Mouse (Mus musculus) thymus, postnatal 10 days (tissue): ENCODE measurements at regions not wholly inside any gene's neighbourhood (a gene's known extent, or its start where the extent isn't known, plus 50 kb on each side); places are given as distances from the start of the nearest gene placed in this dataset.
A peak's percentile ranks its signal among the peaks of the same experiment; 100 is the strongest.

Source experiments
- DNase-seq, 2 experiments: peaks; one replicate each; pipeline ENCODE4 v3.0.0; 2021; ENCODE audit warnings: low spot score in 2 of 2

- no peak for DNase-seq
These were observed 94.8 kb upstream of the Rap1b start for GRCm38 (mm10) chr10:117940441-117941265.

- no peak for DNase-seq
These were observed 95.4 kb upstream of the Rap1b start for GRCm38 (mm10) chr10:117941266-117941651.

GRCm38 (mm10) chr10:117943702-117944307 is 98.0 kb upstream of the Rap1b start:
- DNase-seq: no peak

- DNase-seq: no peak
These were observed 101.4 kb upstream of the Rap1b start for GRCm38 (mm10) chr10:117947191-117947590.

- DNase-seq: peak in 1 of 2 experiments; percentile 29
These were observed 102.1 kb upstream of the Rap1b start for GRCm38 (mm10) chr10:117947911-117948310.

- DNase-seq: peak; percentile 41 to 58
These were observed 106.5 kb upstream of the Rap1b start for GRCm38 (mm10) chr10:117952116-117953025.

- peak; percentile 35 to 41 for DNase-seq
These were observed 107.3 kb upstream of the Rap1b start for GRCm38 (mm10) chr10:117953026-117953711.

- no peak for DNase-seq
These were observed 110.5 kb upstream of the Rap1b start for GRCm38 (mm10) chr10:117956174-117956950.

GRCm38 (mm10) chr10:117974706-117975105 is 128.9 kb upstream of the Rap1b start:
- no peak for DNase-seq

- no peak for DNase-seq
These were observed 129.6 kb upstream of the Rap1b start for GRCm38 (mm10) chr10:117975467-117975866.

GRCm38 (mm10) chr10:117979091-117979490 is 133.3 kb upstream of the Rap1b start:
- no peak for DNase-seq

GRCm38 (mm10) chr10:117982611-117983210 is 136.9 kb upstream of the Rap1b start:
- DNase-seq: peak in 1 of 2 experiments; percentile 14

GRCm38 (mm10) chr10:117983271-117983670 is 137.4 kb upstream of the Rap1b start:
- no peak for DNase-seq

GRCm38 (mm10) chr10:117984784-117985602 is 139.2 kb upstream of the Rap1b start:
- DNase-seq: no peak

- DNase-seq: no peak
These were observed 141.8 kb upstream of the Rap1b start for GRCm38 (mm10) chr10:117987620-117988019.

- DNase-seq: no peak
These were observed 142.2 kb upstream of the Rap1b start for GRCm38 (mm10) chr10:117988076-117988475.

- DNase-seq: no peak
These were observed 145.3 kb upstream of the Rap1b start for GRCm38 (mm10) chr10:117991176-117991575.

GRCm38 (mm10) chr10:117992317-117992716 is 146.5 kb upstream of the Rap1b start:
- DNase-seq: no peak

GRCm38 (mm10) chr10:117993809-117994208 is 147.8 kb upstream of the Mdm1 start:
- DNase-seq: no peak
